Mouse (Mus musculus) bone marrow, adult 2 months (tissue): ENCODE measurements around the gene Tcea2. TPM values are rescaled to one million over a fixed set of nuclear protein-coding genes. Genes with fewer than 3 reads are reported as not detected.

Experiments
- H3K27ac ChIP-seq: fragments of 200-500 bp; 2 replicates; pipeline ENCODE4 v1.5.1; 2012; ENCODE audit warnings: low read depth, mild to moderate bottlenecking, control low read depth, inconsistent platforms, low read length; ENCODE audit not compliant: control insufficient read depth, poor library complexity, insufficient read depth
- H3K4me1 ChIP-seq: fragments of 200-500 bp; 2 replicates; pipeline ENCODE4 v1.6.1; 2011; ENCODE audit warnings: low read length; ENCODE audit not compliant: control insufficient read depth, insufficient read depth
- H3K4me3 ChIP-seq: fragments of 200-500 bp; replicated peaks from 2 replicates; pipeline ENCODE3; 2011; ENCODE audit warnings: mild to moderate bottlenecking, low read depth, low read length, control low read depth; ENCODE audit not compliant: control insufficient read depth
- CTCF ChIP-seq: fragments of 200-500 bp; IDR thresholded peaks from 2 replicates; pipeline ENCODE4 v1.5.1; 2011; ENCODE audit warnings: low read length, control low read depth; ENCODE audit not compliant: control insufficient read depth, insufficient read depth
- POLR2A ChIP-seq: fragments of 200-500 bp; IDR thresholded peaks from 2 replicates; pipeline ENCODE4 v1.6.1; 2011; ENCODE audit warnings: low read depth, mild to moderate bottlenecking, control low read depth, low read length, borderline replicate concordance; ENCODE audit not compliant: control insufficient read depth
- WGBS: fragments of 180-500 bp; shearing (Covaris S2); methylation state at CpG from one replicate; pipeline ENCODE4 v1.1.7; 2018; 5-methylcytosine and 5-hydroxymethylcytosine counted together
- polyA plus RNA-seq: library from polyadenylated mRNA; stranded (reverse); fragments of >200 nt; gene quantifications from 2 replicates; pipeline ENCODE4 v1.2.4, GENCODE M21; 2011; ENCODE audit warnings: low replicate concordance; ENCODE audit not compliant: missing spikeins, insufficient read depth, insufficient read length

The Tcea2 gene
- polyA plus RNA-seq, 1 experiment, result 20.3 TPM

DNA sequence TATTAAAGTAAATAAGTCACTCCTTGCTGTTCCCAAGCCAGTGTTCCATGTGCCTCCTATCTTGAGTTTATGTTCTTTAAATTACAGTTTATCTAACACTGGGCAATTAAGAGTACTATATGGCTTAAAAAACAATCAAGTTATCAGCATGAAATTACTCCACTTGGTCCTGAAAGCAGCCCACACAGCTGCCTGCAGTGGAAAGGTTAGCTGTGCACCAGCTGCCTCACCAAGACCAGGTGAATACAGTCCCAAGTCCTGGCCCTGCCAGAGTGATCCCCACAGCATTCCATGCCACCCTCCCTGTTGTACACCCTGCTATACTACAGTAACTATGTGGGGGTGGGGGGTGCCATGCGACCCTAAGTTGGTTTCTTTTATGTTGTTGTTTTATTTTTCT, 26.6 kb upstream of the Tcea2 start:
- WGBS, result 82% methylated on average over 1 of the region's 1 CpGs
- Histone ChIP-seq H3K27ac (no peak overlapping the region), H3K4me3 (no peak overlapping the region), H3K4me1 (no peaks in the 10 kb centered on the region)
- TF ChIP-seq POLR2A, result no peak
- no peak for TF ChIP-seq CTCF

- WGBS, result 78% methylated on average over 3 of the region's 3 CpGs
- no peak within 1 kb of the TSS for H3K4me3 ChIP-seq
- TF ChIP-seq CTCF, result no peak
- TF ChIP-seq POLR2A, result no peak
- peaks cover 3% of the 10 kb centered on the region; the same call in 1 of the 2 replicates for H3K4me1 ChIP-seq
- H3K27ac ChIP-seq, result no peak within 1 kb of the TSS
These were observed 23.4 kb upstream of the Tcea2 start, which contains the start of gene Gm29797 for GRCm38 (mm10) chr2:181656734-181657133. TSS of gene Gm29797 (plus strand) at chr2:181657034.

GRCm38 (mm10) chr2:181657441-181657840, 22.7 kb upstream of the Tcea2 start:
- H3K27ac ChIP-seq, result no peak overlapping the region
- 78% methylated on average over 2 of the region's 2 CpGs for WGBS
- no peak overlapping the region for H3K4me3 ChIP-seq
- no peak for TF ChIP-seq CTCF
- no peak for TF ChIP-seq POLR2A
- peaks cover 3% of the 10 kb centered on the region; the same call in 1 of the 2 replicates for H3K4me1 ChIP-seq

- Histone ChIP-seq H3K4me3 (no peak overlapping the region), H3K4me1 (peaks cover 3% of the 10 kb centered on the region; the same call in 1 of the 2 replicates), H3K27ac (no peak overlapping the region)
- TF ChIP-seq CTCF (no peak), POLR2A (no peak)
- whole genome bisulfite sequencing, result 79% methylated on average over 7 of the region's 7 CpGs
These were observed 21.6 kb upstream of the Tcea2 start for GRCm38 (mm10) chr2:181658528-181658927.

DNA sequence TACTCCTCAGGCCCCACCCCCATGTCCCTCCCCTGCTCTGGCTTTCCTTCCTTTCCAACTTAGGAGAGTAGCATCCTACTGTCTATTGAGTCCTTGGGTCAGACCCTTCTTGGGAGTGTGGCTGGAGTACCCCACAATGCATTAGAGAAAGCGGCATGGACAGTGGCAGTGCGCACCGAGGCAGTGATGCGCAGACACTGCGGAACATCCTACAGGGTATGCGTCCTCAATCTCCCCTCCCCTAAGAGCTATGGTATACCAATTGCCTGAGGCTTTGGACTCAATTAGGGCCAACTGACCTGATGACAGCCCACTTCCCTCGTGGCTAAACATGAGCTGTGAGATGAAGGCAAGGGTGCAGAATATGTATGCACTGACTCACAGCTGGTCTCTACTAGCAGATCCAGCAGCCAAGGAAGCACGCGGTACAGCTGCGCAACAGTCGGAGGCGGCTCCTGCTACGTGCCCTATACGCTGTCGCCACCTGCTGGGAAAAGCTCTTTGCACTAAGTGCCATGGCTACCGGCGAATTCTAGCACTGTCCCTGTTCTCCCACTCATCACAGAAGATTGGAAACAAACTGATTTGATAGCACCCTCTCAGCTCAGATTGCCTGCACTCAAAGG, 21.1 kb upstream of the Tcea2 start:
- H3K4me1 ChIP-seq, result peaks cover 3% of the 10 kb centered on the region
- 29% methylated on average over 17 of the region's 17 CpGs for WGBS
- no peak overlapping the region for H3K4me3 ChIP-seq
- no peak overlapping the region for H3K27ac ChIP-seq
- TF ChIP-seq POLR2A, result no peak
- peak; percentile 54 for TF ChIP-seq CTCF

DNA sequence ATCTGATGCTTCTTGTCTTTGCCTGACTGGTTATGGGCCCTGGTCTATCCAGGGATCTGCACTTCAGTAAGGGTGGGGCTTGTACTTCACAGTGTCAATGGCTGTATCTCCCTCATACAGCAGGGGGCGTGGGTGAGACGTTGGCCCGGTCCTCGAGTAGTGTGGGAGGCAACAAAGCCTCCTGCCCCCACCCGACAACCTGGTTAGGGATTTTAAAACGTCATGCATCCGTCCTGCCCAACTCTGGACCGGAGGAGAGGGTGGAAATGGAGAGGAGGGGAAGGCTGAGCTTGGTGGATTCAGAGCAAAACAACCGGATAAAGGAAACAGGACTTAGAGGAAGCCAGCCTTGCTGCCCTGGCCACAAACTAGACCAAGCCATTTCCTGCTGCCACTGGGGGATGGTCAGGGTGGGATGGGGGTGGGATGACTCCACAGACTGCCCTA, 20.5 kb upstream of the Tcea2 start:
- H3K27ac ChIP-seq, result peak overlapping the region; percentile 55
- H3K4me1 ChIP-seq, result peaks cover 3% of the 10 kb centered on the region

DNA sequence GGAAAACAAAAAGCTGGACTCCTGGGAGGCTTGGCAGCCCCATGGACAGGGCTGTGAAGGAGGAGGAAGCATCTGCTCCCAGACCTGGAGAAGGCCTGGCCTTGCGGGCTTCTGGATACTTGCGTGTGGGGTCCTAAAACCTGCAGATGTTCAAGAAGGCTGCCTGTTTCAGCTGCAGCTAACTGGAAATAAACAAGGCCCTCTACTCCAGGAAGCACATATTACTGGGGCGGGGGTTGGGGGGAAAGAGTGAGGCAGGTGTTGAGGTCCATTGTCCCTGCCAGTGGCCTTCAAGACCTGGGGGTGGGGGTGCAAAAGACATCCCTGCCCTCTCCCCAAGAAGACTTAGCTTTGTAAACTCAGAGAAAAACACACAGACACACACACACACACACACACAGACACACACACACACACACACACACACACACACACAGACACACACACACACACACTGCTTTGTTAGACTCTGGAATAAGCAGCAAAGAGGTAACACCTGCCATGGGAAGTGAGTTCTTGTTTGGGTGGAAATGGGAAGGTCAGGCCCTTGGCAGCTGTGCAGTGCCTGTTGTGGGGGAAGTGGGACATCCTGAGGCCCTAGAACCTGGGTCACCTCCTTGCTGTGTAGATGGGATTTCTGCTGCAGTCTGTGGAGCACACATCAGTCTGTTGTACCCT, 17.4 kb upstream of the Tcea2 start:
- WGBS, result 66% methylated on average over 3 of the region's 3 CpGs
- Histone ChIP-seq H3K27ac (no peak overlapping the region), H3K4me3 (no peak overlapping the region), H3K4me1 (peaks cover 3% of the 10 kb centered on the region)
- no peak for TF ChIP-seq CTCF
- no peak for TF ChIP-seq POLR2A

More for the DNA sequence above, 20.5 kb upstream of the Tcea2 start:
- H3K4me3 ChIP-seq, result peak overlapping the region; percentile 53
- under 1% methylated on average over 9 of the region's 9 CpGs for WGBS
- no peak for TF ChIP-seq POLR2A
- TF ChIP-seq CTCF, result peak; percentile 92

DNA sequence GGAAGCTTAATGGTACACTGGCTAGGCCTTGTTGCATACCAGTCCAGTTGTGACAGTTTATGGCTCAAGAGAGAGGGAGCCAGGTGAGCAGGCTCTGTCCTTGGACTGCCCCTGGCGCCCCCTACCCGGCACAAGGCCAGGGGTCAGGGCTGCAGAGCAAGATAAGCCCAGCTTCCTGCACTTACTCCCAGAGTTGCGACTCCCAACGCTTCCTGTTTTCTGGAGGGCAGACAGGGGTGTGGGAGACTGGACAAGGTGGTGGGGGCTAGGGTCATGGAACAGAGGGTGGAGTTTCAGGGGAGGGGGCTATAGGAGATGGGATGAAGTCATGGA, 16.8 kb upstream of the Tcea2 start:
- peaks cover 3% of the 10 kb centered on the region for H3K4me1 ChIP-seq

More for the DNA sequence above, 16.8 kb upstream of the Tcea2 start:
- WGBS, result 12% methylated on average over 4 of the region's 4 CpGs
- TF ChIP-seq CTCF, result no peak
- no peak for TF ChIP-seq POLR2A
- no peak overlapping the region for H3K4me3 ChIP-seq
- no peak overlapping the region for H3K27ac ChIP-seq
